Mouse (Mus musculus) intestine, postnatal 0 days (tissue): Measurements from ENCODE around the gene Krt77. TPM values are rescaled to one million over a fixed set of nuclear protein-coding genes. Genes with fewer than 3 reads are reported as not detected.

Source experiments
- ATAC-seq: fragments of 200-750 bp; cut with Nextera tagmentation; 2 replicates; pipeline ENCODE4 v1.8.0; 2017; ENCODE audit warnings: mild to moderate bottlenecking, moderate TSS enrichment, moderate library complexity
- H3K27ac ChIP-seq: fragments of 300-500 bp; sonication (generic); 2 replicates; pipeline ENCODE4 v1.5.1; 2014; ENCODE audit warnings: mild to moderate bottlenecking, low read depth, low read length, moderate library complexity
- H3K27me3 ChIP-seq: fragments of 300-500 bp; sonication (generic); replicated peaks from 2 replicates; pipeline ENCODE4 v1.6.1; 2014; ENCODE audit warnings: low read length, mixed read lengths; ENCODE audit not compliant: control insufficient read depth, insufficient read depth
- H3K36me3 ChIP-seq: fragments of 300-500 bp; sonication (generic); 2 replicates; pipeline ENCODE4 v1.6.1; 2014; ENCODE audit warnings: mild to moderate bottlenecking, moderate library complexity; ENCODE audit not compliant: control insufficient read depth, insufficient read depth
- H3K4me1 ChIP-seq: fragments of 300-500 bp; sonication (generic); replicated peaks from 2 replicates; pipeline ENCODE4 v1.6.1; 2014; ENCODE audit warnings: antibody characterized with exemption, low read length, mixed read lengths; ENCODE audit not compliant: control insufficient read depth, insufficient read depth
- H3K4me2 ChIP-seq: fragments of 300-500 bp; sonication (generic); replicated peaks from 2 replicates; pipeline ENCODE4 v1.6.1; 2014; ENCODE audit warnings: low read depth, mild to moderate bottlenecking, moderate library complexity
- H3K4me3 ChIP-seq: fragments of 300-500 bp; sonication (generic); 2 replicates; pipeline ENCODE4 v1.5.1; 2014; ENCODE audit warnings: low read depth, low read length
- H3K9ac ChIP-seq: fragments of 300-500 bp; sonication (generic); 2 replicates; pipeline ENCODE4 v1.6.1; 2014; ENCODE audit warnings: mild to moderate bottlenecking, low read depth, low read length
- H3K9me3 ChIP-seq: fragments of 300-500 bp; sonication (generic); 2 replicates; pipeline ENCODE4 v1.6.1; 2016; ENCODE audit warnings: mixed run types; ENCODE audit not compliant: control insufficient read depth
- CTCF ChIP-seq: sonication (generic); IDR thresholded peaks from 2 replicates; pipeline ENCODE4 v1.5.1; 2016; ENCODE audit warnings: low read depth, mild to moderate bottlenecking, control low read depth, antibody characterized with exemption, moderate library complexity
- WGBS: fragments of 180-500 bp; shearing (Covaris S2); extraction: QIAGEN DNeasy Blood & Tissue Kit; methylation state at CpG from one replicate; pipeline ENCODE4 v1.1.7; 2014; 5-methylcytosine and 5-hydroxymethylcytosine counted together
- microRNA-seq: library from miRNA; unstranded; fragments of <30 nt; microRNA quantifications from one replicate; pipeline ENCODE4, GENCODE M21; 2016
- polyA plus RNA-seq: library from polyadenylated mRNA; unstranded; fragments of >200 nt; fragmentation: Nextera tagmentation; extraction: Ambion mirVana; gene quantifications from 2 replicates; pipeline ENCODE4 v1.2.1, GENCODE M21; 2015

Gene Krt77
- polyA plus RNA-seq, 1 experiment from 2014 or later: not detected

GRCm38 (mm10) chr15:101821786-101822185 is 47.7 kb downstream of the Krt77 start:
- H3K9ac ChIP-seq: no peak overlapping the region
- ATAC-seq: no peak
- H3K4me3 ChIP-seq: no peak overlapping the region
- no peak overlapping the region for H3K4me2 ChIP-seq
- H3K9me3 ChIP-seq: no peaks in the 10 kb centered on the region
- H3K27ac ChIP-seq: no peak overlapping the region
- H3K4me1 ChIP-seq: no peaks in the 10 kb centered on the region
- TF ChIP-seq CTCF: no peak
- no peaks in the 10 kb centered on the region for H3K36me3 ChIP-seq
- 19% methylated on average over 3 of the region's 3 CpGs for WGBS
- no peaks in the 10 kb centered on the region for H3K27me3 ChIP-seq

GRCm38 (mm10) chr15:101817875-101818274 is 51.6 kb downstream of the Krt77 start, which contains the start of gene Krt2:
Gene Krt2 (minus strand): TSS chr15:101818169.
- TF ChIP-seq CTCF: no peak
- WGBS: 71% methylated on average over 16 of the region's 16 CpGs
- H3K4me1 ChIP-seq: no peaks in the 10 kb centered on the region
- no peak within 1 kb of the TSS for H3K27ac ChIP-seq
- ATAC-seq: no peak
- no peaks in the 10 kb centered on the region for H3K36me3 ChIP-seq
- no peak within 1 kb of the TSS for H3K9ac ChIP-seq
- no peak within 1 kb of the TSS for H3K4me3 ChIP-seq
- no peaks in the 10 kb centered on the region for H3K27me3 ChIP-seq
- no peaks in the 10 kb centered on the region for H3K9me3 ChIP-seq
- no peak within 1 kb of the TSS for H3K4me2 ChIP-seq

Small RNAs within 50 kb of the gene (microRNA-seq; reads per million reads assigned to microRNA genes)
- not detected for gene Gm44356

Other genes with a start within 250 kb of the Krt77 start
- 0.07 TPM in 1 of 2 replicates, not detected in the other for gene Gm5414, start 241.5 kb downstream of the Krt77 start, polyA plus RNA-seq
- not detected in 2 replicates for gene Gm5478, start 222.3 kb downstream of the Krt77 start, polyA plus RNA-seq
- gene Krt6b, start 189.4 kb downstream of the Krt77 start, polyA plus RNA-seq: 0.34 TPM in 1 of 2 replicates, not detected in the other
- gene Krt6a, start 175.4 kb downstream of the Krt77 start, polyA plus RNA-seq: 0.25 TPM in 2 replicates
- gene Krt5, start 156.8 kb downstream of the Krt77 start, polyA plus RNA-seq: 0.08 TPM in 1 of 2 replicates, not detected in the other
- not detected in 2 replicates for gene Krt71, start 126.6 kb downstream of the Krt77 start, polyA plus RNA-seq
- gene Krt72, start 83.2 kb downstream of the Krt77 start, polyA plus RNA-seq: not detected in 2 replicates
- not detected in 2 replicates for gene Krt73, start 67.4 kb downstream of the Krt77 start, polyA plus RNA-seq
- not detected in 2 replicates for gene Krt2, start 51.5 kb downstream of the Krt77 start, polyA plus RNA-seq
- 0.50 and 0.55 TPM in 2 replicates for gene Krt1, start 18.9 kb downstream of the Krt77 start, polyA plus RNA-seq
- not detected in 2 replicates for gene Krt76, start 23.2 kb upstream of the Krt77 start, polyA plus RNA-seq
- gene Krt4, start 55.0 kb upstream of the Krt77 start, polyA plus RNA-seq: 0.17 TPM in 1 of 2 replicates, not detected in the other
- 0.21 and 0.27 TPM in 2 replicates for gene Krt79, start 70.6 kb upstream of the Krt77 start, polyA plus RNA-seq
- 0.03 and 0.07 TPM in 2 replicates for gene Krt78, start 84.6 kb upstream of the Krt77 start, polyA plus RNA-seq
- 940 and 1,037 TPM in 2 replicates for gene Krt8, start 134.8 kb upstream of the Krt77 start, polyA plus RNA-seq
- 364 and 368 TPM in 2 replicates for gene Krt18, start 158.5 kb upstream of the Krt77 start, polyA plus RNA-seq
- 47.8 and 53.0 TPM in 2 replicates for gene Eif4b, start 204.1 kb upstream of the Krt77 start, polyA plus RNA-seq
- gene Tns2, start 230.7 kb upstream of the Krt77 start, polyA plus RNA-seq: 11.7 and 15.0 TPM in 2 replicates